In genomic region chr3:126725647-126726046, GRCm38 (mm10) we compare ENCODE assay signal across 22 mouse cellular contexts.
DNase-seq lines count a peak whose midpoint lies in the region; ATAC-seq and TF ChIP-seq lines count a peak whose summit lies in the region.
"Had no signal": no experiment of that assay in that cellular context is flagged by ENCODE, and none has a peak within 500 bp of the region (broad histone marks: within the 10 kb centered on the region; RNA-seq: fewer than 3 reads in every experiment).

No protein-coding gene starts in this region.

- no peak for DNase-seq in forebrain, embryonic 10.5 days (ENCODE audit: extremely low spot score, low spot score)
- DNase-seq in brain, adult 2 months (ENCODE audit: low read depth, low spot score): peak; percentile 57
- DNase-seq in forebrain, postnatal 0 days: peak; percentile 63
- DNase-seq in layer of hippocampus, adult 9-11 months: peak; percentile 77
- DNase-seq in ovary, adult 18-20 months (ENCODE audit: low spot score): no peak
- no peak for DNase-seq in left cerebral cortex, postnatal 25 days (ENCODE audit: low spot score in 2 of 2)
- DNase-seq: adrenal gland, adult 2 months; cerebellum, adult 18-20 months; cerebellum, postnatal 14 days; heart, postnatal 14 days; kidney, adult 2 months; kidney, postnatal 10 days; lung, adult 18-20 months; lung, postnatal 10 days; thymus, adult 2 months; thymus, postnatal 4 days had no signal

- no peak overlapping the region for H3K9ac ChIP-seq in forebrain, embryonic 13.5 days
- no peak overlapping the region for H3K9ac ChIP-seq in forebrain, postnatal 0 days
- H3K9ac ChIP-seq: embryonic facial prominence, embryonic 12.5 days; limb, embryonic 13.5 days; liver, embryonic 12.5 days had no signal

- H3K9me3 ChIP-seq in forebrain, embryonic 13.5 days (replicated peaks): no peaks in the 10 kb centered on the region
- no peaks in the 10 kb centered on the region for H3K9me3 ChIP-seq in forebrain, embryonic 10.5 days
- no peaks in the 10 kb centered on the region for H3K9me3 ChIP-seq in forebrain, postnatal 0 days (ENCODE audit: low read length)
- H3K9me3 ChIP-seq: embryonic facial prominence, embryonic 12.5 days; limb, embryonic 13.5 days; liver, embryonic 12.5 days; midbrain, embryonic 10.5 days had no signal

- intact Hi-C loops in left cerebral cortex, postnatal 25 days (cut with DNase I): no loop called here

- no peak overlapping the region for H3K27ac ChIP-seq in forebrain, embryonic 13.5 days
- H3K27ac ChIP-seq in forebrain, embryonic 10.5 days: no peak overlapping the region
- H3K27ac ChIP-seq in forebrain, postnatal 0 days (ENCODE audit: low read depth, low read length): no peak overlapping the region
- H3K27ac ChIP-seq: embryonic facial prominence, embryonic 12.5 days; limb, embryonic 13.5 days; liver, embryonic 12.5 days; midbrain, embryonic 10.5 days had no signal

- H3K36me3 ChIP-seq in forebrain, embryonic 13.5 days (ENCODE audit: poor library complexity, severe bottlenecking): no peaks in the 10 kb centered on the region
- no peaks in the 10 kb centered on the region for H3K36me3 ChIP-seq in forebrain, embryonic 10.5 days (replicated peaks)
- H3K36me3 ChIP-seq in forebrain, postnatal 0 days (ENCODE audit: insufficient read depth): no peaks in the 10 kb centered on the region
- H3K36me3 ChIP-seq: embryonic facial prominence, embryonic 12.5 days; limb, embryonic 13.5 days; liver, embryonic 12.5 days; midbrain, embryonic 10.5 days had no signal

- TF ChIP-seq CTCF in forebrain, postnatal 0 days (IDR thresholded peaks at IDR 0.05; ENCODE audit: low read depth): no peak

- no peaks in the 10 kb centered on the region for H3K27me3 ChIP-seq in forebrain, embryonic 13.5 days
- H3K27me3 ChIP-seq in forebrain, embryonic 10.5 days (ENCODE audit: poor library complexity, severe bottlenecking): no peaks in the 10 kb centered on the region
- no peaks in the 10 kb centered on the region for H3K27me3 ChIP-seq in forebrain, postnatal 0 days (ENCODE audit: insufficient read depth, low read length)
- H3K27me3 ChIP-seq: embryonic facial prominence, embryonic 12.5 days; limb, embryonic 13.5 days; liver, embryonic 12.5 days had no signal

- H3K4me1 ChIP-seq in forebrain, embryonic 13.5 days: peaks cover 11% of the 10 kb centered on the region
- H3K4me1 ChIP-seq in forebrain, embryonic 10.5 days: peaks cover 4% of the 10 kb centered on the region; the same call in 1 of the 2 replicates
- 0 out of 2 replicates have a peak, but pooled peaks cover 5% of the 10 kb centered on the region for H3K4me1 ChIP-seq in forebrain, postnatal 0 days (ENCODE audit: insufficient read depth)
- H3K4me1 ChIP-seq: embryonic facial prominence, embryonic 12.5 days; limb, embryonic 13.5 days; liver, embryonic 12.5 days; midbrain, embryonic 10.5 days had no signal

- no peak overlapping the region for H3K4me3 ChIP-seq in forebrain, embryonic 13.5 days
- no peak overlapping the region for H3K4me3 ChIP-seq in forebrain, embryonic 10.5 days
- no peak overlapping the region for H3K4me3 ChIP-seq in forebrain, postnatal 0 days (ENCODE audit: low read depth, low read length)
- H3K4me3 ChIP-seq: embryonic facial prominence, embryonic 12.5 days; limb, embryonic 13.5 days; liver, embryonic 12.5 days; midbrain, embryonic 10.5 days had no signal

- WGBS in forebrain, embryonic 13.5 days: 63% methylated on average over 9 of the region's 9 CpGs
- WGBS in forebrain, embryonic 10.5 days: 91% methylated on average over 9 of the region's 9 CpGs
- 32% methylated on average over 9 of the region's 9 CpGs for WGBS in forebrain, postnatal 0 days

- peak; percentile 60 for ATAC-seq in forebrain, embryonic 13.5 days
- 0 out of 2 replicates have a peak, but pooled peaks have one; percentile 35 for ATAC-seq in forebrain, postnatal 0 days
- no peak for ATAC-seq in inflammation-experienced regulatory T-cells, adult 6 months
- ATAC-seq: liver, embryonic 12.5 days had no signal

- no peak overlapping the region for H3K4me2 ChIP-seq in forebrain, embryonic 13.5 days
- H3K4me2 ChIP-seq in forebrain, postnatal 0 days (ENCODE audit: low read depth): no peak overlapping the region
- H3K4me2 ChIP-seq: embryonic facial prominence, embryonic 12.5 days; limb, embryonic 13.5 days; liver, embryonic 12.5 days had no signal

Comparison
In these comparisons a context has a peak if more than half of its experiments do, and no peak if none do; other contexts are left out.
1. DNase-seq: peak in brain, adult 2 months (single experiment), forebrain, postnatal 0 days (single experiment) and layer of hippocampus, adult 9-11 months (single experiment); none in forebrain, embryonic 10.5 days (single experiment), ovary, adult 18-20 months (single experiment) and left cerebral cortex, postnatal 25 days (0 of 2).